Mouse (Mus musculus): Measurements from ENCODE around the gene Syngap1. TPM values are rescaled to one million over a fixed set of nuclear protein-coding genes. Genes with fewer than 3 reads are reported as not detected.
A peak's percentile ranks its signal among the peaks of the same experiment; 100 is the strongest.

The Syngap1 gene
- total RNA-seq (2014; rRNA removed) = 77.0 and 90.3 TPM in 2 replicates
- polyA plus RNA-seq (2015; fragmentation: Nextera tagmentation; extraction: Ambion mirVana) = 3.6 and 6.1 TPM in 2 replicates

- no peak for TF ChIP-seq CTCF (IDR thresholded peaks at IDR 0.05)
- Histone ChIP-seq H3K9ac (replicated peaks; ENCODE audit: low read length, poor library complexity, severe bottlenecking) (peak within 1 kb of the TSS; percentile 80), H3K4me1 (ENCODE audit: insufficient read depth, low read length) (peaks cover 29% of the 10 kb centered on the region), H3K9me3 (ENCODE audit: low read length) (no peaks in the 10 kb centered on the region), H3K27me3 (ENCODE audit: insufficient read depth, low read length) (no peaks in the 10 kb centered on the region), H3K4me2 (ENCODE audit: low read depth, low read length, poor library complexity, severe bottlenecking) (peak within 1 kb of the TSS; percentile 97), H3K4me3 (ENCODE audit: low read depth, low read length) (peak within 1 kb of the TSS; percentile 59), H3K27ac (ENCODE audit: low read depth, low read length) (peak within 1 kb of the TSS; percentile 91), H3K36me3 (ENCODE audit: insufficient read depth, low read length) (peaks cover 8% of the 10 kb centered on the region; the same call in 1 of the 2 replicates)
- under 1% methylated on average over 19 of the region's 24 CpGs for WGBS
- DNase-seq (ENCODE audit: low spot score) (peak; percentile 72), ATAC-seq (ENCODE audit: low FRiP score) (no peak)
Measured at GRCm38 (mm10) chr17:26941031-26941789, at the start of gene Syngap1. Syngap1 (plus strand) TSS chr17:26941253.

- ATAC-seq (ENCODE audit: low FRiP score) (no peak), DNase-seq (ENCODE audit: low spot score) (no peak)
- no peaks in the 10 kb centered on the region for H3K9me3 ChIP-seq (ENCODE audit: low read length)
- no peak overlapping the region for H3K4me3 ChIP-seq (ENCODE audit: low read depth, low read length)
- no peak overlapping the region for H3K9ac ChIP-seq (replicated peaks; ENCODE audit: low read length, poor library complexity, severe bottlenecking)
- H3K4me2 ChIP-seq (ENCODE audit: low read depth, low read length, poor library complexity, severe bottlenecking) = no peak overlapping the region
- H3K4me1 ChIP-seq (ENCODE audit: insufficient read depth, low read length) = no peaks in the 10 kb centered on the region; the same call in 1 of the 2 replicates
- H3K36me3 ChIP-seq (ENCODE audit: insufficient read depth, low read length) = no peaks in the 10 kb centered on the region
- H3K27ac ChIP-seq (ENCODE audit: low read depth, low read length) = no peak overlapping the region
- WGBS = 38% methylated on average over 16 of the region's 16 CpGs
- no peaks in the 10 kb centered on the region for H3K27me3 ChIP-seq (ENCODE audit: insufficient read depth, low read length)
- TF ChIP-seq CTCF (IDR thresholded peaks at IDR 0.05) = no peak
Measured at GRCm38 (mm10) chr17:26892635-26893375, 48.2 kb upstream of the Syngap1 start.

- ATAC-seq (ENCODE audit: low FRiP score) = no peak
- H3K4me1 ChIP-seq (ENCODE audit: insufficient read depth, low read length) = no peaks in the 10 kb centered on the region; the same call in 1 of the 2 replicates
- no peak for TF ChIP-seq CTCF (IDR thresholded peaks at IDR 0.05)
Measured at GRCm38 (mm10) chr17:26893492-26893891, 47.6 kb upstream of the Syngap1 start.

GRCm38 (mm10) chr17:26894342-26894741, 46.7 kb upstream of the Syngap1 start:
- H3K9me3 ChIP-seq (ENCODE audit: low read length) = no peaks in the 10 kb centered on the region
- DNase-seq (ENCODE audit: low spot score) (peak; percentile 43), ATAC-seq (ENCODE audit: low FRiP score) (no peak)
- TF ChIP-seq CTCF (IDR thresholded peaks at IDR 0.05) = no peak
- H3K4me3 ChIP-seq (ENCODE audit: low read depth, low read length) = no peak overlapping the region
- no peaks in the 10 kb centered on the region for H3K27me3 ChIP-seq (ENCODE audit: insufficient read depth, low read length)
- H3K4me1 ChIP-seq (ENCODE audit: insufficient read depth, low read length) = no peaks in the 10 kb centered on the region; the same call in 1 of the 2 replicates
- 71% methylated on average over 6 of the region's 6 CpGs for WGBS
- H3K36me3 ChIP-seq (ENCODE audit: insufficient read depth, low read length) = no peaks in the 10 kb centered on the region
- no peak overlapping the region for H3K9ac ChIP-seq (replicated peaks; ENCODE audit: low read length, poor library complexity, severe bottlenecking)
- H3K4me2 ChIP-seq (ENCODE audit: low read depth, low read length, poor library complexity, severe bottlenecking) = no peak overlapping the region
- H3K27ac ChIP-seq (ENCODE audit: low read depth, low read length) = no peak overlapping the region

More at GRCm38 (mm10) chr17:26893492-26893891, 47.6 kb upstream of the Syngap1 start:
- Histone ChIP-seq H3K9me3 (ENCODE audit: low read length) (no peaks in the 10 kb centered on the region), H3K4me2 (ENCODE audit: low read depth, low read length, poor library complexity, severe bottlenecking) (no peak overlapping the region), H3K27ac (ENCODE audit: low read depth, low read length) (no peak overlapping the region), H3K36me3 (ENCODE audit: insufficient read depth, low read length) (no peaks in the 10 kb centered on the region), H3K9ac (replicated peaks; ENCODE audit: low read length, poor library complexity, severe bottlenecking) (no peak overlapping the region), H3K4me3 (ENCODE audit: low read depth, low read length) (no peak overlapping the region), H3K27me3 (ENCODE audit: insufficient read depth, low read length) (no peaks in the 10 kb centered on the region)
- DNase-seq (ENCODE audit: low spot score) = no peak
- 49% methylated on average over 6 of the region's 6 CpGs for WGBS

- no peak overlapping the region for H3K9ac ChIP-seq (replicated peaks; ENCODE audit: low read length, poor library complexity, severe bottlenecking)
- H3K27me3 ChIP-seq (ENCODE audit: insufficient read depth, low read length) = no peaks in the 10 kb centered on the region
- 13% methylated on average over 10 of the region's 10 CpGs for WGBS
- no peaks in the 10 kb centered on the region for H3K9me3 ChIP-seq (ENCODE audit: low read length)
- H3K27ac ChIP-seq (ENCODE audit: low read depth, low read length) = no peak overlapping the region
- ATAC-seq (ENCODE audit: low FRiP score) (no peak), DNase-seq (ENCODE audit: low spot score) (peak; percentile 63)
- no peaks in the 10 kb centered on the region; the same call in 1 of the 2 replicates for H3K4me1 ChIP-seq (ENCODE audit: insufficient read depth, low read length)
- H3K4me3 ChIP-seq (ENCODE audit: low read depth, low read length) = no peak overlapping the region
- H3K4me2 ChIP-seq (ENCODE audit: low read depth, low read length, poor library complexity, severe bottlenecking) = no peak overlapping the region
- peak; percentile 83 for TF ChIP-seq CTCF (IDR thresholded peaks at IDR 0.05)
- H3K36me3 ChIP-seq (ENCODE audit: insufficient read depth, low read length) = no peaks in the 10 kb centered on the region
Measured at GRCm38 (mm10) chr17:26895578-26895977, 45.5 kb upstream of the Syngap1 start.

- TF ChIP-seq CTCF (IDR thresholded peaks at IDR 0.05) = no peak
- no peak overlapping the region for H3K27ac ChIP-seq (ENCODE audit: low read depth, low read length)
- no peak overlapping the region for H3K4me3 ChIP-seq (ENCODE audit: low read depth, low read length)
- H3K4me2 ChIP-seq (ENCODE audit: low read depth, low read length, poor library complexity, severe bottlenecking) = no peak overlapping the region
- WGBS = 77% methylated on average over 6 of the region's 6 CpGs
- no peaks in the 10 kb centered on the region for H3K4me1 ChIP-seq (ENCODE audit: insufficient read depth, low read length)
- DNase-seq (ENCODE audit: low spot score) (no peak), ATAC-seq (ENCODE audit: low FRiP score) (no peak)
- H3K9ac ChIP-seq (replicated peaks; ENCODE audit: low read length, poor library complexity, severe bottlenecking) = no peak overlapping the region
- no peaks in the 10 kb centered on the region for H3K27me3 ChIP-seq (ENCODE audit: insufficient read depth, low read length)
- no peaks in the 10 kb centered on the region for H3K36me3 ChIP-seq (ENCODE audit: insufficient read depth, low read length)
- no peaks in the 10 kb centered on the region for H3K9me3 ChIP-seq (ENCODE audit: low read length)
Measured at GRCm38 (mm10) chr17:26900916-26901315, 40.1 kb upstream of the Syngap1 start.
